Mouse (Mus musculus) olfactory bulb, adult 2 months (tissue): ENCODE results near the gene Ttyh3. TPM values are rescaled to one million over a fixed set of nuclear protein-coding genes. Genes with fewer than 3 reads are reported as not detected.

ENCODE experiments used
- H3K27ac ChIP-seq: fragments of 200-500 bp; 2 replicates; pipeline ENCODE4 v1.5.1; 2012; ENCODE audit warnings: low read depth, low read length; ENCODE audit not compliant: insufficient read depth
- H3K4me1 ChIP-seq: fragments of 200-500 bp; 2 replicates; pipeline ENCODE4 v1.6.1; 2012; ENCODE audit warnings: low read length; ENCODE audit not compliant: control insufficient read depth, insufficient read depth
- H3K4me3 ChIP-seq: fragments of 200-500 bp; 2 replicates; pipeline ENCODE4 v1.5.1; 2012; ENCODE audit warnings: mild to moderate bottlenecking, low read depth, low read length, moderate library complexity; ENCODE audit not compliant: insufficient read depth
- CTCF ChIP-seq: fragments of 200-500 bp; IDR thresholded peaks from 2 replicates; pipeline ENCODE4 v1.5.1; 2012; ENCODE audit warnings: low read depth, mild to moderate bottlenecking, low read length, moderate library complexity; ENCODE audit not compliant: insufficient read depth
- POLR2A ChIP-seq: fragments of 200-500 bp; IDR thresholded peaks from 2 replicates; pipeline ENCODE4 v1.6.1; 2012; ENCODE audit warnings: mild to moderate bottlenecking, low read depth, low read length, moderate library complexity; ENCODE audit not compliant: insufficient read depth
- whole genome bisulfite sequencing: fragments of 180-500 bp; shearing (Covaris S2); methylation state at CpG from one replicate; pipeline ENCODE4 v1.1.7; 2018; 5-methylcytosine and 5-hydroxymethylcytosine counted together
- polyA plus RNA-seq: library from polyadenylated mRNA; stranded (reverse); fragments of >200 nt; gene quantifications from 2 replicates; pipeline ENCODE4 v1.2.4, GENCODE M21; 2012; ENCODE audit warnings: low replicate concordance; ENCODE audit not compliant: missing spikeins, insufficient read depth, insufficient read length

Ttyh3 gene
- polyA plus RNA-seq, 1 experiment = not detected

DNA sequence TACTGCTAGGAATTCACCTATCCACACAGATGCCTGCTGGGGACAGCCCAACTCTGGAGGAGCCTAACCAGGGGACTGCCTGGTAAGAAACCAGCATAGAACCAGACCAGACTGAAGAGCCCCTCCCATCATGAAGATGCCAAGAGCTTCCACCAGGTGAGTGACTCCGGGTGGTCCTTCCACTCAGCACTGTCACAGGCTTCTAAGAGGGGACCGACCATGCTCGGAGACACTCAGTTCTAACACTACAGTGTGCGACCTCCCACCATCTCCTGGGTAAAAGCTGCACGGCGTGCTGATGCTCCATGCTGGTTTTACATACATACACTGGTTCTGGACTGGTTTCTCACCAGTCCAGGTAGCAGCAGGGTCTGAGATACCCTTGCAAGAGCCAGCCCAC, 2.7 kb downstream of the Ttyh3 start:
- Histone ChIP-seq H3K4me3 (peak overlapping the region; percentile 96), H3K27ac (peak overlapping the region; percentile 97), H3K4me1 (peaks cover 64% of the 10 kb centered on the region)
- WGBS = 22% methylated on average over 6 of the region's 6 CpGs
- TF ChIP-seq POLR2A (no peak), CTCF (no peak)

DNA sequence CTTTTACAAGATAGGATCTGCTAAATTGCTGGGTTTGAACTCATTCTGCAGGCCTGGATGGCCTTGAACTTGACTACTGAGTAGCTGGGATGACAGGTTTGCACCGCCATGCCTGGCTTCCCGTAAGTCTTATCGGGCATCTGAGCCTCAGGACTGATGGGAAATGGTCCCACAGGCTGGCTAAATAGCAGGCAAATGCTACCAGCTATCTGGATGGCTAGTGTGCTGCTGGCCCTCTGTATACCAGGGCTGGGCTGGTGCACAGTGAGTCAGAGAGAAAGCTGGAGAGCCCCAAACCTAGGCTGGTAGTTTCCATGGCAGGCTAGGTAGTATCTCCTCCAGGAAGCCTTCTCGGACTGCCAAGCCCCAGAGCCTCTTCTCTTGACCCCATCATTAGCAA, 3.4 kb downstream of the Ttyh3 start:
- Histone ChIP-seq H3K27ac (peak overlapping the region; percentile 43; the same call in 1 of the 2 replicates), H3K4me3 (peak overlapping the region; percentile 18), H3K4me1 (peaks cover 71% of the 10 kb centered on the region)
- 41% methylated on average over 4 of the region's 4 CpGs for WGBS
- TF ChIP-seq POLR2A = no peak
- TF ChIP-seq CTCF = no peak

DNA sequence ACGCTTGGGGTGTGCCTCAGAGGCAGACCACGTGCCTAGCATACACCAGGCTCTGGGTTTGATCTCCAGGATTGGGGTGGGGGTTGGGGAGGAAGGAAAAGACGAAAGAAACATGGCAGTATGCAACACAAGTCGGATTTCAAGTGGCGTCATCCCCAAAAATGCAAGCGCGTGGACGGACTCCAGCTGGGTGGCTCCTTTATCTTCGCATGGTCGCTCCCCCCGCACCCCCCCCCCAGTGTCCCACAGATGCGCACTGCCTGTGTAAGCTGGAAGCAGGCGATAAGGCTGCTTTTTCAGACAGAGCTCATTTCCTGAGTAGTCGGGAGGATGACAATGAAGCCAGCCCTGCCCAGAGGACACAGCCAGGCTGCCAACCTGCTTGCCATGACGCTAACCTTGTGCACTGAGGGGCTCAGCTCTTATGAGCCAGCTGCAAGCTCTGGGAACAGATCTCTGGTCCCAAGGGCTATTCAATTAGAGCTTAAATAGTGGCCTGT, 4.1 kb downstream of the Ttyh3 start:
- WGBS = 28% methylated on average over 15 of the region's 15 CpGs
- H3K4me3 ChIP-seq = peak overlapping the region; percentile 18
- TF ChIP-seq POLR2A (no peak), CTCF (no peak)
- H3K4me1 ChIP-seq = peaks cover 73% of the 10 kb centered on the region
- H3K27ac ChIP-seq = peak overlapping the region; percentile 43

DNA sequence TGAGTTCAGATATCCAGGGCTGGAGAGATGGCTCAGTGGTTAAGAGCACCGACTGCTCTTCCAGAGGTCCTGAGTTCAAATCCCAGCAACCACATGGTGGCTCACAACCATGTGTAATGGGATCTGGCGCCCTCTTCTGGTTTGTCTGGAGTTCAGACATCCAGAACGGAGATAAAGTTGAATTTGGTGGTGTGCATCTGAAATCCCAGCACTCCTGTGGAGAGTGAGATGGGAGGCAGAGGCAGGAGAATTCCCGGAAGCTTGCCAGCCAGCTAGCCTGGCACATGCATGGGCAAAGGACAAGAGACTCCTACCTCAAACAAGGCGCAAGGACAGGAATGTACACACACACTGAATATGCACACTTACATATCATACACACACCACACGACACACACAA, 4.6 kb downstream of the Ttyh3 start:
- no peak overlapping the region for H3K27ac ChIP-seq
- H3K4me1 ChIP-seq = peaks cover 73% of the 10 kb centered on the region
- no peak overlapping the region for H3K4me3 ChIP-seq
- whole genome bisulfite sequencing = 77% methylated on average over 6 of the region's 6 CpGs
- no peak for TF ChIP-seq POLR2A

DNA sequence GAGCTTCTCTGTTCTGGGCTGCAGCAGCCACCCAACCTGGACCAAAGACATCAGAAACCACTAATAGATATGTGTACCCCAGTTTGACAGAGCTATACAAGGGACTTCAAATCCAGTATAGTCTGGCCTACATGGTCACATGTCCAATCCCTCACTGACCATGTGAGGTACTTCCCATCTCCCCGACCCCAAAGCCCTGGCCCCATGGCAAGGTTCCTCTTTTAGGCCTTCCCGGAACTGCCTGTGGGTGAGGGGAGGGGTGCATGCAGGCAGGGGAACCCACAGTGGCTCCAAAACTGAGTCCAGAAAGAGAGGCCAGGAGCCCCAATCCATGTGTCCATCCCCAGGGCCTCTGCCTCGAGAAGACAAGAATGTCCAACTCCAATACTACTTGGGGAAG, 6.8 kb downstream of the Ttyh3 start:
- H3K4me1 ChIP-seq = peaks cover 75% of the 10 kb centered on the region
- H3K4me3 ChIP-seq = no peak overlapping the region
- TF ChIP-seq CTCF (no peak), POLR2A (no peak)
- 19% methylated on average over 3 of the region's 3 CpGs for WGBS
- H3K27ac ChIP-seq = no peak overlapping the region

DNA sequence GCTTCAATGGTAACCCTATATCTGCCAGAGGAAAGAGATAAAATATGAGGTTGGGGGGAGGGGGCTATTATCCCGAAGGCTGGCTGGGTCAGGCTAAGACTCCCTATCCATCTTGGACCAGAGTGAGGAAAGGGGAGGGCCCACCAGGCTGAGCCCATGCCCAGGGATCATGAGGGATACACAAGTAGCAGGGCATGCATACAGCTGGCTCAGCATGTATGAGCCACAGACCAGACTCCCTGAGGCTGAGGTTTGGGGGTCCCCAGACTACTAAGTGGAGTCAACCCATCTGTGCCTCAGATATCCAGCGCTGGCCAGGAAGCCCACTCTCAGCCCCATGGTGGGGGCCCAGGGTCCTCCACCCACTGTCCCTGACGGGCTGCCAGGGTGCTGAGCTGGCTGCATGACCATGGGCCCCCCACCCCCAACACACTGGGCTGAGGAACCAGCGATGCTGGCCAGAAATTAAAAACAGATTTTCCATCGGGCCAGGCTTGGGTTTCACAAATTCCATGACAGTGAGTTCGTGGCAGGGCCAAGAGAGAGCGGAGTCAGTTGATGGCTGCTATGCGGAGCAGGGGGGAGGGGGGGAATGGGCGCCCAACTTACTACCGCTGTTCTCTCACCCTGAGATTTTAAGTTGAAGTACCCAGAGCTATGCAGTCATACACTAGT, 7.4 kb downstream of the Ttyh3 start:
- Histone ChIP-seq H3K27ac (no peak overlapping the region), H3K4me1 (peaks cover 79% of the 10 kb centered on the region), H3K4me3 (no peak overlapping the region)
- no peak for TF ChIP-seq CTCF
- no peak for TF ChIP-seq POLR2A
- WGBS = 31% methylated on average over 10 of the region's 10 CpGs

DNA sequence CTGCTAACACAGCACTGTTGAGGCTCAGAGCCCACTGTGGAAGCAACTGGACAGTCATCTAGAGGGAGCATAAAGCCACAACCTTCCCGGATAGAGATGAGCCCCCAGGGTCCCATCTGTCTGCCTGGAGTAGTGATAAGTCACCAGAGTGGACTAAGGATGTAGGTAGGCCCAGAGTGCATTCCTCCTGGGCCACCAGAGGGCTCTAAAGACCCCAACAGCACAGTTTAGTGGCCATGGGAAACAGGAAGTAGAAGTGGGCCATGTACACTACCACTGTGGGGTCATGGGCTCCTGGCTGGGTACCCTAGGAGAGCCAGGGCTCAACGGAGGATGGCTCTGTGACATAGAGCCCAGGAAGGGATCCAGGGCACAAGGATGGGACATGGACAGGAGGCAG, 8.0 kb downstream of the Ttyh3 start:
- H3K4me1 ChIP-seq = peaks cover 76% of the 10 kb centered on the region
- no peak overlapping the region for H3K27ac ChIP-seq
- TF ChIP-seq POLR2A = no peak
- no peak for TF ChIP-seq CTCF
- H3K4me3 ChIP-seq = no peak overlapping the region
- 57% methylated on average over 2 of the region's 2 CpGs for WGBS

DNA sequence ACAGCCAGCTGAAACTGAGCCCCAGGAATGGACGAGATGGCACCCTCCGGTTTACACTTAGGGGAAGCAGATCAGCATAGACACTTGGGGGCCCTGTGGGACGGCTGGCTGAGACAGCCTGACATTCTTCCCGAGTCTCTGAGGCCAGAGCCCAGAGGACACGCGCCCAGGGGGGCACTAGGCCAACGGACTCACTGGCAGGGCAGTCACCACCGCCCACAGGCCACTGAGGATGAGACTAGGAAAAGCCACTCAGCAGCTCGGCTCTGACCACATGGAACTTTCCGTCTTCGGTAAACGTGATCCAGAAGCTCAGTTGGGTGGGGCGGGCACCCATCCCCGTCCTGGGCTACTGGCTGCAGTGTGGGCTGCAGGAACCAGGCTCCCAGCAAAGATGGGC, 9.0 kb downstream of the Ttyh3 start:
- 47% methylated on average over 14 of the region's 14 CpGs for WGBS
- no peak overlapping the region for H3K4me3 ChIP-seq
- no peak overlapping the region for H3K27ac ChIP-seq
- peaks cover 76% of the 10 kb centered on the region for H3K4me1 ChIP-seq
- TF ChIP-seq POLR2A (no peak), CTCF (no peak)

DNA sequence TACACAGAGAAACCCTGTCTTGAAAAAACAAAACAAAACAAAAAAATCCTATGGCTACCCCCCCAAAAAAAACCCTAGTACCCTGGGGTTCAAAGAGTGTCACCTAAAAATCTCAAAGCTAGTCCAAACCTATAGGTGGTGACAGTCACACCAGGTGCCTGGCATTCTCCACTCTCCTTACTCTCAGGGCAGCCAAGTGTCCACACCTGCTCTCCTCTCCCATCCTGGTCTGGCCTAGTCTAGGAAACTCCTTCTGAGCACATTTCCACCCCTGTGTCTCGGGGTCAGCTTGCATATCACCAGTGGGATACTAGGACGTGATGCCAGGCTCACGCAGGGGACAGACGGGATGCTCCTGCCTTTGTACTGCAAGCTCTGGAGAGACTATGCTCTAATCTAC, 9.5 kb downstream of the Ttyh3 start:
- Histone ChIP-seq H3K4me1 (peaks cover 72% of the 10 kb centered on the region), H3K4me3 (no peak overlapping the region), H3K27ac (no peak overlapping the region)
- TF ChIP-seq CTCF (no peak), POLR2A (no peak)
- WGBS = 81% methylated on average over 4 of the region's 4 CpGs
